Comparison of ENCODE assay signal across 10 mouse cellular contexts in genomic region chr16:3839157-3839885, GRCm38 (mm10). TPM values are rescaled to one million over a fixed set of nuclear protein-coding genes. Genes with fewer than 3 reads are reported as not detected.
A peak's percentile ranks its signal among the peaks of the same experiment; 100 is the strongest.
DNase-seq lines count a peak whose midpoint lies in the region; ATAC-seq and TF ChIP-seq lines count a peak whose summit lies in the region.
"Had no signal": no experiment of that assay in that cellular context is flagged by ENCODE, and none has a peak within 500 bp of the region (broad histone marks: within the 10 kb centered on the region; RNA-seq: fewer than 3 reads in every experiment).

No protein-coding gene starts in this region.

- H3K4me2 ChIP-seq in embryonic facial prominence, embryonic 14.5 days (ENCODE audit: low read depth, low read length) = no peak overlapping the region
- H3K4me2 ChIP-seq in liver, embryonic 14.5 days (ENCODE audit: low read depth) = no peak overlapping the region
- H3K4me2 ChIP-seq: neural tube, embryonic 12.5 days had no signal

- 0 out of 2 replicates have a peak, but pooled peaks cover 6% of the 10 kb centered on the region for H3K27me3 ChIP-seq in E14TG2a.4 (ENCODE audit: insufficient read depth, low read length)
- no peaks in the 10 kb centered on the region for H3K27me3 ChIP-seq in embryonic facial prominence, embryonic 14.5 days (replicated peaks; ENCODE audit: control insufficient read depth, insufficient read depth, low read length)
- no peaks in the 10 kb centered on the region for H3K27me3 ChIP-seq in liver, embryonic 14.5 days (ENCODE audit: control insufficient read depth, insufficient read depth, low read length)
- H3K27me3 ChIP-seq: neural tube, embryonic 12.5 days had no signal

- WGBS in embryonic facial prominence, embryonic 14.5 days = 59% methylated on average over 17 of the region's 17 CpGs
- 45% methylated on average over 17 of the region's 17 CpGs for WGBS in liver, embryonic 14.5 days (ENCODE audit: insufficient replicate concordance)

- no peak for TF ChIP-seq EP300 in liver, embryonic 14.5 days (IDR thresholded peaks at IDR 0.05; ENCODE audit: low read depth)

- H3K9me3 ChIP-seq in E14TG2a.4 (ENCODE audit: low read length) = no peaks in the 10 kb centered on the region
- no peaks in the 10 kb centered on the region for H3K9me3 ChIP-seq in embryonic facial prominence, embryonic 14.5 days (ENCODE audit: control insufficient read depth, low read length)
- H3K9me3 ChIP-seq in liver, embryonic 14.5 days (ENCODE audit: control insufficient read depth, low read length) = no peaks in the 10 kb centered on the region
- H3K9me3 ChIP-seq: neural tube, embryonic 12.5 days had no signal

- peak; percentile 8 for DNase-seq in heart, adult 9 months (ENCODE audit: low spot score in 2 of 2)
- DNase-seq in heart, adult 11 months = no peak
- DNase-seq in embryonic facial prominence, embryonic 14.5 days (ENCODE audit: low spot score) = peak; percentile 45
- DNase-seq in liver, embryonic 14.5 days (ENCODE audit: low read depth in 3 of 3, low spot score in 3 of 3) = no peak
- DNase-seq in testis, postnatal 10 days (ENCODE audit: low spot score) = no peak
- no peak for DNase-seq in urinary bladder, adult 2 months (ENCODE audit: low spot score)
- no peak for DNase-seq in left cerebral cortex, adult 9 months (ENCODE audit: low spot score in 2 of 2)

- H3K9ac ChIP-seq in embryonic facial prominence, embryonic 14.5 days (ENCODE audit: low read depth, low read length) = no peak overlapping the region
- no peak overlapping the region for H3K9ac ChIP-seq in liver, embryonic 14.5 days (replicated peaks)
- H3K9ac ChIP-seq: neural tube, embryonic 12.5 days had no signal

- H3K4me1 ChIP-seq in E14TG2a.4 (replicated peaks; ENCODE audit: low read depth, low read length) = peaks cover 29% of the 10 kb centered on the region
- no peaks in the 10 kb centered on the region for H3K4me1 ChIP-seq in embryonic facial prominence, embryonic 14.5 days (ENCODE audit: control insufficient read depth, insufficient read depth, low read length)
- peaks cover 0 to 2% of the 10 kb centered on the region in 2 experiments; a peak in 1 of 4 replicates for H3K4me1 ChIP-seq in liver, embryonic 14.5 days (replicated peaks; ENCODE audit: control insufficient read depth in 2 of 2, insufficient read depth in 2 of 2, low read length in 1 of 2)
- H3K4me1 ChIP-seq: neural tube, embryonic 12.5 days had no signal

- peak; percentile 55 for TF ChIP-seq CTCF in E14TG2a.4 (conservative IDR thresholded peaks at IDR 0.05; ENCODE audit: low read length)
- TF ChIP-seq CTCF in liver, embryonic 14.5 days (IDR thresholded peaks at IDR 0.05; ENCODE audit: low read depth) = peak; percentile 53

- no peaks in the 10 kb centered on the region for H3K36me3 ChIP-seq in E14TG2a.4 (ENCODE audit: insufficient read depth, low read length)
- no peaks in the 10 kb centered on the region for H3K36me3 ChIP-seq in embryonic facial prominence, embryonic 14.5 days (ENCODE audit: control insufficient read depth, insufficient read depth, low read length)
- H3K36me3 ChIP-seq in liver, embryonic 14.5 days (replicated peaks; ENCODE audit: control insufficient read depth, insufficient read depth, low read depth) = no peaks in the 10 kb centered on the region
- H3K36me3 ChIP-seq: neural tube, embryonic 12.5 days had no signal

- no peak overlapping the region for H3K27ac ChIP-seq in embryonic facial prominence, embryonic 14.5 days (replicated peaks; ENCODE audit: low read depth, low read length)
- no peak overlapping the region for H3K27ac ChIP-seq in liver, embryonic 14.5 days
- H3K27ac ChIP-seq: neural tube, embryonic 12.5 days had no signal

- ATAC-seq in embryonic facial prominence, embryonic 14.5 days (ENCODE audit: low read depth) = 0 out of 2 replicates have a peak, but pooled peaks have one; percentile 37
- no peak for ATAC-seq in liver, embryonic 14.5 days (ENCODE audit: insufficient read depth)

- peak overlapping the region; percentile 67 for H3K4me3 ChIP-seq in E14TG2a.4 (replicated peaks; ENCODE audit: low read length)
- H3K4me3 ChIP-seq in embryonic facial prominence, embryonic 14.5 days (ENCODE audit: low read depth, low read length) = no peak overlapping the region
- no peak overlapping the region for H3K4me3 ChIP-seq in liver, embryonic 14.5 days (ENCODE audit: insufficient read depth in 1 of 2, low read depth in 2 of 2, low read length in 2 of 2)
- H3K4me3 ChIP-seq: neural tube, embryonic 12.5 days had no signal

RNA-seq across cellular contexts. Expression of gene Zfp174, which starts 7.7 kb away (rescaled TPM):
- 0.83 and 1.2 TPM in 2 replicates for polyA plus RNA-seq in embryonic facial prominence, embryonic 14.5 days (2014; fragmentation: Nextera tagmentation; extraction: Ambion mirVana)
- polyA plus RNA-seq in liver, embryonic 14.5 days (2012; rRNA removed) = 0.34 and 0.35 TPM in 2 replicates
- polyA plus RNA-seq in liver, embryonic 14.5 days (2014; fragmentation: Nextera tagmentation; extraction: Ambion mirVana) = 0.22 and 0.27 TPM in 2 replicates
- 2.7 and 3.0 TPM in 2 replicates for polyA plus RNA-seq in urinary bladder, adult 2 months (2012; rRNA removed)

RNA-seq across cellular contexts. Expression of gene Olfr15, which starts 8.6 kb away (rescaled TPM):
- polyA plus RNA-seq in embryonic facial prominence, embryonic 14.5 days (2014; fragmentation: Nextera tagmentation; extraction: Ambion mirVana) = 0.60 and 0.93 TPM in 2 replicates
- not detected in 2 replicates for polyA plus RNA-seq in liver, embryonic 14.5 days (2012; rRNA removed)
- not detected in 2 replicates for polyA plus RNA-seq in liver, embryonic 14.5 days (2014; fragmentation: Nextera tagmentation; extraction: Ambion mirVana)
- 0.07 TPM in 1 of 2 replicates, not detected in the other for polyA plus RNA-seq in urinary bladder, adult 2 months (2012; rRNA removed)
- polyA plus RNA-seq: intestine, embryonic 14.5 days; neural tube, embryonic 12.5 days had no signal

RNA-seq across cellular contexts. Expression of gene Naa60, which starts 32.9 kb away (rescaled TPM):
- polyA plus RNA-seq in embryonic facial prominence, embryonic 14.5 days (2014; fragmentation: Nextera tagmentation; extraction: Ambion mirVana) = 55.4 and 58.2 TPM in 2 replicates
- polyA plus RNA-seq in liver, embryonic 14.5 days (2012; rRNA removed) = 14.9 and 15.5 TPM in 2 replicates
- polyA plus RNA-seq in liver, embryonic 14.5 days (2014; fragmentation: Nextera tagmentation; extraction: Ambion mirVana) = 19.3 and 20.4 TPM in 2 replicates
- polyA plus RNA-seq in urinary bladder, adult 2 months (2012; rRNA removed) = 54.1 and 60.6 TPM in 2 replicates

RNA-seq across cellular contexts. Expression of gene Zfp597, which starts 45.0 kb away (rescaled TPM):
- polyA plus RNA-seq in embryonic facial prominence, embryonic 14.5 days (2014; fragmentation: Nextera tagmentation; extraction: Ambion mirVana) = 7.2 and 8.1 TPM in 2 replicates
- 1.6 and 2.0 TPM in 2 replicates for polyA plus RNA-seq in liver, embryonic 14.5 days (2012; rRNA removed)
- polyA plus RNA-seq in liver, embryonic 14.5 days (2014; fragmentation: Nextera tagmentation; extraction: Ambion mirVana) = 1.4 and 2.0 TPM in 2 replicates
- polyA plus RNA-seq in urinary bladder, adult 2 months (2012; rRNA removed) = 7.3 and 7.8 TPM in 2 replicates

RNA-seq across cellular contexts. Expression of gene Gm20695, which starts 45.1 kb away (rescaled TPM):
- polyA plus RNA-seq in embryonic facial prominence, embryonic 14.5 days (2014; fragmentation: Nextera tagmentation; extraction: Ambion mirVana) = 3.0 and 3.7 TPM in 2 replicates
- polyA plus RNA-seq in liver, embryonic 14.5 days (2012; rRNA removed) = 0.17 and 0.26 TPM in 2 replicates
- polyA plus RNA-seq in liver, embryonic 14.5 days (2014; fragmentation: Nextera tagmentation; extraction: Ambion mirVana) = 0.46 and 0.75 TPM in 2 replicates
- 0.25 and 0.62 TPM in 2 replicates for polyA plus RNA-seq in urinary bladder, adult 2 months (2012; rRNA removed)

Comparison
In these comparisons a context has a peak if more than half of its experiments do, and no peak if none do; other contexts are left out.
1. DNase-seq: peak in heart, adult 9 months (2 of 2) and embryonic facial prominence, embryonic 14.5 days (single experiment); none in heart, adult 11 months (single experiment), liver, embryonic 14.5 days (0 of 3), testis, postnatal 10 days (single experiment), urinary bladder, adult 2 months (single experiment) and left cerebral cortex, adult 9 months (0 of 2).